Mouse (Mus musculus): ENCODE measurements at regions not wholly inside any gene's neighbourhood (a gene's known extent, or its start where the extent isn't known, plus 50 kb on each side); places are given as distances from the start of the nearest gene placed in this dataset.

DNA sequence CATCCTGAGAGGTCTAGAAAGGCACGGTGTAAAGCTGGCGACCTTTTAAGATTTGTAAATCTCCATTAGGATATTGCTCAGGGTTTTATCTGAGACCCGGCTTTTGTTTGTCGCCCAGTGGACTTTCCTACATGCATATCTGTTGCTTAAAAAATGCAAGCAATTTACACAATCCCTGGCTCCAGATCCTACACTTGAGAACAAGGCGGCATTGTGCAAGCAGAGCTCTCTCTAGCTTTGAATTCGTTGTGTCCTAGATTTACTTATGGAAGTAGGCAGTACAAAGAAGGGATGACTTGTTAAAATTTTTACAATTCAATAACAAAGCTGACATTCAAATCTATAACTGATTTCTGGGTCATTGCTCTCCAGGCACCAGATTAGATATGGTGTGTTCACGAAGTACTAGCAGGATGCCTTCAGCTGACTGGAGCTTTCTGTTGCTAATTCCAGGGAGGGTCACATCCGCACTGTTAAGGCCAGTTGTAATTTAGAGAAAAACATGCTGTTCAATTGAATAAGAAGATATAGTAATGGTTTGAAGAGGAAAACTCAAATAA is 62.2 kb upstream of the Teddm2 start:
- no peaks in the 10 kb centered on the region for H3K27me3 ChIP-seq (replicated peaks)
- H3K4me1 ChIP-seq = peaks cover 22% of the 10 kb centered on the region
- no peaks in the 10 kb centered on the region for H3K36me3 ChIP-seq
- H3K4me3 ChIP-seq = no peak overlapping the region
- ATAC-seq (ENCODE audit: extremely low read depth, insufficient number of reproducible peaks, low FRiP score, low TSS enrichment) = no peak
- H3K27ac ChIP-seq (replicated peaks) = peak overlapping the region; percentile 62
- no peaks in the 10 kb centered on the region for H3K9me3 ChIP-seq
- 26% methylated on average over 8 of the region's 8 CpGs for WGBS
- peak overlapping the region; percentile 55; the same call in 1 of the 2 replicates for H3K9ac ChIP-seq
- peak overlapping the region; percentile 45 for H3K4me2 ChIP-seq

DNA sequence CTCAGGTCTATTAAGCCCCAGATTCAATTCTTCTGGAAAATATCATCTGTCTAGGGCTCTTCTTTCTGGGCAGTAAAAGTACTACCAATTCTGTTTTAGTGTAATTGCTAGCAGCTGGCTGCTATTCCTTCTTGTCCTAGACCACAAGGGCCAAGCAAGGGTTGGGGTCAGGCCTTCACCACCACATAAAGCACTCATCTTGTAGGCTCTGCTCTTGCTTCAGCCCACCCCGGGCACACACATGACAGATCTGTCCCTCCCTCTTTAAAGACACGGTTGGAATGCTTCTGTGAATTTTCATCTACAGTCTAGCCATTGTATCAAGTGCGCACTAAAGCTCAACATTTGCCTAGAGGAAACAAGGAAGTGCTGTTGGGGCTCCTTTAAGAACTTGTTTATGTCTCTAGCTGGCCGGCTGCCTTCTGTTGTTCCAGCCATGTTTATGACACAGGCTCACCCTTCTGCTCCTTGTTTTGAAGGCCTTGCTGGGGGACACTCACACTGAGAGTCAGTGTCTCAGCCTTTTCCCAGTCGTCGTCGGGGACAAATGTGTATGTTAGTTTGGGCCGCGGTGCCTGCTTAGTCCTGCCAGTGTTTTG is 63.8 kb upstream of the Teddm2 start:
- 65% methylated on average over 9 of the region's 9 CpGs for WGBS
- no peak for ATAC-seq (ENCODE audit: extremely low read depth, insufficient number of reproducible peaks, low FRiP score, low TSS enrichment)
- Histone ChIP-seq H3K36me3 (no peaks in the 10 kb centered on the region), H3K4me2 (no peak overlapping the region), H3K4me3 (no peak overlapping the region), H3K9me3 (no peaks in the 10 kb centered on the region), H3K4me1 (peaks cover 22% of the 10 kb centered on the region), H3K9ac (no peak overlapping the region), H3K27ac (replicated peaks) (no peak overlapping the region; the same call in 1 of the 2 replicates), H3K27me3 (replicated peaks) (no peaks in the 10 kb centered on the region)

DNA sequence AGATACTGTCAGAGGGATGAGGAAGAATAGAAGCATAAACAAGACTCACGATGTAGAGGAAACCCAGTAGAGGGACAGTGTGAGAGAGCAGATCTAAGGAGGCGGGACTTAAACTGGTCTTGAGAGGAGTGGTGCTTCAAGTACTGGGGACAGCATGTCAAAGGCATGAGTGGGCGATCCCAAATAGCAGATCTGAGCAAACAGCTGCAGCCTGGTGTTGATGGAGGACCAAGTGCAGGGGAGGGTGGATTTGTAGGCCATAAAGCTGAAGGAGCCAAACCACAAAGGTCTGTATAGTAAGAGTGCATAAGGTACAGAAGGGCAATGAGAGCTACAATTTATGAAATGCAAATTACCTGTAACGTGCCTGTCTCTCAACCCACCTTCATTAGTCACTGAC is 69.4 kb upstream of the Teddm2 start:
- H3K4me2 ChIP-seq = no peak overlapping the region
- no peak for ATAC-seq (ENCODE audit: extremely low read depth, insufficient number of reproducible peaks, low FRiP score, low TSS enrichment)
- no peaks in the 10 kb centered on the region for H3K4me1 ChIP-seq
- H3K27me3 ChIP-seq (replicated peaks) = no peaks in the 10 kb centered on the region
- no peaks in the 10 kb centered on the region for H3K36me3 ChIP-seq
- no peaks in the 10 kb centered on the region for H3K9me3 ChIP-seq
- WGBS = 61% methylated on average over 4 of the region's 4 CpGs
- no peak overlapping the region for H3K27ac ChIP-seq (replicated peaks)
- no peak overlapping the region for H3K9ac ChIP-seq
- no peak overlapping the region for H3K4me3 ChIP-seq

DNA sequence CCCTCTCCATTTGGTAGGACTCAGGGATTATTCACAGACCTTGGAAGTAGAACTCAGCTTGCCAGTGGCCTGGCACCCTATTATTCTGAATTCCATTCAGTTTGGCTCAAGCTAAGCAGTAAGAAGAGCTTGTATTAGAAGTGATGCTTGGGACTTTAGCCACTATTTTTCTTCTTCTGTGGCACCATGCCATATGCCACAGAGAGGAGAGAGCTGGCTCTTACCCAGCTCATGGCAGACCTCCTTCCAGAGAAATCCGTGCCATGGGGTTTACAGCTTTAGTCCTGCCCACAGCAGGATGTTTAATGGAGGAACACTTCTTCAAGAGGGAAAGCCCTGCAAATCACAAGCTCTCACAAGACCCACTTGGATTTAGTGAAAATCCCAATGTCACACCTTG is 74.3 kb upstream of the Teddm2 start:
- no peak overlapping the region for H3K4me2 ChIP-seq
- no peak for ATAC-seq (ENCODE audit: extremely low read depth, insufficient number of reproducible peaks, low FRiP score, low TSS enrichment)
- no peaks in the 10 kb centered on the region for H3K36me3 ChIP-seq
- H3K27me3 ChIP-seq (replicated peaks) = no peaks in the 10 kb centered on the region
- 61% methylated on average over 1 of the region's 1 CpGs for WGBS
- H3K9me3 ChIP-seq = no peaks in the 10 kb centered on the region
- H3K27ac ChIP-seq (replicated peaks) = no peak overlapping the region
- H3K9ac ChIP-seq = no peak overlapping the region
- H3K4me3 ChIP-seq = no peak overlapping the region
- no peaks in the 10 kb centered on the region for H3K4me1 ChIP-seq

DNA sequence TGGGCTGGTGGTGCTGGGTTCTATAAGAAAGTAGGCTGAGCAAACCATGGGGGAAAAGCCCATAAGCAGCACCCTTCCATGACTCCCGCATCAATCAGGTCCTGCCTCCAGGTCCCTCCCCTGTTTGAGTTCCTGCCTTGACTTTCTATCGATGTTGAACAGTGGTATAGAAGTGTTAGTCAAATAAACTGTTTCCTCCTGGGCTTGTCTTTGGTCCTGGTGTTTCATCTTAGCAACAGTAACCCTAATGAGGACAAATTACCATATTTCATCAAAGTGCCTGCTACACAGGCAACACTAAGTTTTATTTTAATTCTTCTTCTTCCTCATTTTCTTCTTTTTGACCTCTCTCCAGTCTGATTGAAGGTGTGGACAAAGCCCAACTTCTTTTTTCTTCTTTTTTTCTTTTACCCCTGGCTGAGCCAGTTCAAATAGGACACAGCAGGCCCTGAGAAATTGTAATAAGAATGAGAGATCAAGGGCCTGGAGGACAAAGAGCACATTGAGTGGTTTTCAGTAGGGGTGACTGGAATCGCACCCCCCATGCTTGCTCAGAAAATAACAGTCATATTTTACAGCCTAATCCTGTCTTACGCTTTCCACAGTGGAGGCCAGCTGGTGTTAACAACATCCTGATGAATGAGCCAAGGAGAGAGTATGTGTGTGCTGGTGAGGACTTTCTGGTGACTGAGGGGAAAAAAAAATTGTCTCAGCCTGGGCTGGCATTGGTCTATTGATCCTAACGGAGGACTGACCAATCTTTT is 78.1 kb upstream of the Teddm2 start:
- H3K27ac ChIP-seq (replicated peaks) = no peak overlapping the region
- no peak overlapping the region for H3K4me3 ChIP-seq
- H3K27me3 ChIP-seq (replicated peaks) = no peaks in the 10 kb centered on the region
- no peak for ATAC-seq (ENCODE audit: extremely low read depth, insufficient number of reproducible peaks, low FRiP score, low TSS enrichment)
- H3K4me1 ChIP-seq = peaks cover 11% of the 10 kb centered on the region
- no peaks in the 10 kb centered on the region for H3K36me3 ChIP-seq
- H3K9ac ChIP-seq = no peak overlapping the region
- WGBS = 63% methylated on average over 5 of the region's 5 CpGs
- no peak overlapping the region for H3K4me2 ChIP-seq
- no peaks in the 10 kb centered on the region for H3K9me3 ChIP-seq

DNA sequence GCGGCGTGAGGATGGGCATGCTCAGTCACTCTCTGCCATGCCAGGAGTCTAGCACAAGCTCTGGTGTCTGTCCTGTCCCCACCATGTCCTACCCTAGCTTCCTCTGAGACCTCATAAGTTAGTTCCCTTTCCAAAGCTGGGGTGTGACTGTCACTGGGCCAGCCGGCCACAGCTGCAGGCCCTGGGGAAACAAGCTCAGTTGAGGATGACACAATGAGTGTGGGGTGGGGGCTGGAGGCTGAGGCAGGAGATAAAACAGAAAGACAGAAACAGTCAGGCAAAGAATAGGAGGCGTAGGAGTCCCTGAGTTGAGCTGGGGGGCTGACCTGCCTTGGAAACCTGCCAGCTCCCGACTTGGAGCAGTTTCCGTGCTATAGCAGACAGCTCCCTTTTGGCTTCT is 80.9 kb upstream of the Teddm2 start:
- Histone ChIP-seq H3K27ac (replicated peaks) (no peak overlapping the region), H3K9me3 (no peaks in the 10 kb centered on the region), H3K36me3 (no peaks in the 10 kb centered on the region), H3K4me2 (no peak overlapping the region), H3K4me1 (peaks cover 11% of the 10 kb centered on the region), H3K4me3 (no peak overlapping the region), H3K9ac (no peak overlapping the region), H3K27me3 (replicated peaks) (no peaks in the 10 kb centered on the region)
- 42% methylated on average over 6 of the region's 6 CpGs for WGBS
- ATAC-seq (ENCODE audit: extremely low read depth, insufficient number of reproducible peaks, low FRiP score, low TSS enrichment) = no peak

DNA sequence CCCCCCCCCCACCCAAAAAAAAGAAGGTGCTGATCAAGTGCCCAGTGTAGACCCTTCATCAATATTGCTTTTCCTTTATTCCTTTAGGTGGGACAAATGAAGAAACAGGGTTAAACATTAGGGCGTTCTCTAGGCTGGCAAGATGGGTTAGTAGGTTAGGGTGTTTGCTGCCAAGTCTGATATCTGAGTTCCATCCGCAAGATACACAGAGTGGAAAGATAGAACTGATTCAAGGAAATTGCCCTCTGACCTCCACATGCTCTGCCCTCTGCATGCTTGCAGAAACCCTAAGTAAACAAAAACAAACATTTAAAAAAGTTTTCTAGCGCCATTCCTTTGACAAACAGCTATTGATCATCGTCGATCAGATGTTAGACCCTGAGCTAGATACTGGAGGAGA is 85.6 kb upstream of the Teddm2 start:
- ATAC-seq (ENCODE audit: extremely low read depth, insufficient number of reproducible peaks, low FRiP score, low TSS enrichment) = no peak
- H3K9ac ChIP-seq = no peak overlapping the region
- H3K4me3 ChIP-seq = no peak overlapping the region
- H3K27me3 ChIP-seq (replicated peaks) = no peaks in the 10 kb centered on the region
- H3K4me2 ChIP-seq = no peak overlapping the region
- no peak overlapping the region for H3K27ac ChIP-seq (replicated peaks)
- no peaks in the 10 kb centered on the region for H3K36me3 ChIP-seq
- 81% methylated on average over 5 of the region's 5 CpGs for WGBS
- peaks cover 17% of the 10 kb centered on the region for H3K4me1 ChIP-seq
- no peaks in the 10 kb centered on the region for H3K9me3 ChIP-seq

DNA sequence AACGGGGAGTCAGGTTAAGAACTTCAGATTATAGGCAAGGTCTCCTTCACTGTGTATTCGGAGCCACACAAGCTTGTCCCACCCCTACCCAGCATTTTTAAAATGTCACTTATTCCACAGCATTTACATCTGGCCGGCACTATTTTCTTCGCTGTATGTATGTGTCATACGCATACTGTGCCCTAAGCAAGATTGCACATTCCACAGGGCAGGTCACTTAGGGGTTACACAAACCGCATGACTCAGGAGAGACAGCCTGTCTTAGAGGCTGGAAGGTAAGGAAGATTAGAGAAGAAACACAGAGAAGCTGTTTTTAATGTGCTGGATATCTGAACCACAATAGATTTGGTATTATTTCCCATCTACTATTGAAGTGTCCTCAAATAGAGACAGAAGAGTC is 86.6 kb upstream of the Teddm2 start:
- Histone ChIP-seq H3K4me2 (no peak overlapping the region), H3K4me1 (peaks cover 9% of the 10 kb centered on the region; the same call in 1 of the 2 replicates), H3K9ac (no peak overlapping the region), H3K27me3 (replicated peaks) (no peaks in the 10 kb centered on the region), H3K4me3 (no peak overlapping the region), H3K36me3 (no peaks in the 10 kb centered on the region), H3K9me3 (no peaks in the 10 kb centered on the region), H3K27ac (replicated peaks) (no peak overlapping the region)
- no peak for ATAC-seq (ENCODE audit: extremely low read depth, insufficient number of reproducible peaks, low FRiP score, low TSS enrichment)
- 55% methylated on average over 6 of the region's 6 CpGs for WGBS

DNA sequence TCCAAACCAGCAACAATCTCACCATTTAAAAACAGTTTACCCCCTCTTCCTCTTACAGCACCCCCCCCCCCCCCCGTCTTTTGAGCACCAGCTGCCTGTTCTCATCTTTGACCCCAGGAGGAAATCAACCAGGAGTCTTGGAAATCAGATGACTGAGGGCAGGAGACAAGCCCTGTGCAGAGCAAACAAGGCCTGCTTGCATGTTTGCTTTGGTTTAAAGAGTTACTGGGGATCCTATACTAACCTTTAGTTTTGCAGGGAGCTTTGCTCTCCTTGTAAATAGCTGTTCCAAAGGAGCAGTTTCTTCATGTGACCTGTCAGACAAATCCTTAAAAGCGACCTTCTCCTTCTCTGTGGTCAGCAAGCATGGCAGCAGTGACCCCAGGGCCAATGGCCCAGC is 88.3 kb upstream of the Teddm2 start:
- H3K4me3 ChIP-seq = no peak overlapping the region
- no peak overlapping the region for H3K9ac ChIP-seq
- no peak overlapping the region for H3K4me2 ChIP-seq
- no peak for ATAC-seq (ENCODE audit: extremely low read depth, insufficient number of reproducible peaks, low FRiP score, low TSS enrichment)
- no peaks in the 10 kb centered on the region for H3K9me3 ChIP-seq
- H3K4me1 ChIP-seq = peaks cover 9% of the 10 kb centered on the region; the same call in 1 of the 2 replicates
- H3K27ac ChIP-seq (replicated peaks) = no peak overlapping the region
- H3K27me3 ChIP-seq (replicated peaks) = no peaks in the 10 kb centered on the region
- H3K36me3 ChIP-seq = no peaks in the 10 kb centered on the region
- 60% methylated on average over 2 of the region's 2 CpGs for WGBS

DNA sequence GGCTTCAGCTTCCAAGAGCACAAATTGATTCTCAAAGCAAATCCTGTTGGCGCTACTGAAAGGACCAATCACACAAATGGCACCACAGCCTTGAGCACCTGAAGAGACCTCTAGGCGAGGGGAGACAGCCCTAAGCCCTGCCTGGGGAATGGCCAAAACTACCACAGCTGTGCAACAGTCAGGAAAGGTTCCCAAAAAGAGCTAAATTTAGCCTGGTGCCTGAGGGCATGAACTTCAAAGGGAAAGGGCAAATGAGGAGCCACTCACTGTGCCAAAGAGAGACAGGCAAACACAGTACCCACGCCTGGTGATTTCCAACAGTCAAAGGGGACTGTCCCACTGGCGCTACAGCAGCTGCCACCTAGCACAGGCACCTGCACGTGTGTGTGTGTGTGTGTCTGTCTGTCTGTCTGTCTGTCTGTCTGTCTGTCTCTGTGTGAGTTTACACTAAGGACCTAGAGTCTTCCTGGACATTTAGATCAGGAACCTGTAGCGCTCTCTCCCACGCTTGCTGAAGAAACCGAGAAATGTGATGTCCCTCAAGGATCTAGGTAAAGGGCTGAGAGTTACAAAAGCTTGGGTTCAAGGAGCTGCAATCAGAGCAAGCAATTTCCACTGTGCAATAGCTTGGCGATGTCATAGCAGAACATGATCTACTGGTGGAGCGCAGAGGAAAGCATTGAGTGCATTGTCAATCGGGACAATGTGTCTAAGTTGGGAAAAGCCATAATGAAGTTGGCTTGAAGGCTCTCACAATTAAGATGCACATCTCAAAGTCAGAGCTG is 90.8 kb upstream of the Teddm2 start:
- Histone ChIP-seq H3K4me1 (peaks cover 9% of the 10 kb centered on the region; the same call in 1 of the 2 replicates), H3K27me3 (replicated peaks) (no peaks in the 10 kb centered on the region), H3K9ac (no peak overlapping the region), H3K36me3 (no peaks in the 10 kb centered on the region), H3K4me3 (no peak overlapping the region), H3K4me2 (no peak overlapping the region), H3K27ac (replicated peaks) (no peak overlapping the region), H3K9me3 (peaks cover 7% of the 10 kb centered on the region; the same call in 1 of the 2 replicates)
- WGBS = 77% methylated on average over 11 of the region's 11 CpGs
- no peak for ATAC-seq (ENCODE audit: extremely low read depth, insufficient number of reproducible peaks, low FRiP score, low TSS enrichment)

DNA sequence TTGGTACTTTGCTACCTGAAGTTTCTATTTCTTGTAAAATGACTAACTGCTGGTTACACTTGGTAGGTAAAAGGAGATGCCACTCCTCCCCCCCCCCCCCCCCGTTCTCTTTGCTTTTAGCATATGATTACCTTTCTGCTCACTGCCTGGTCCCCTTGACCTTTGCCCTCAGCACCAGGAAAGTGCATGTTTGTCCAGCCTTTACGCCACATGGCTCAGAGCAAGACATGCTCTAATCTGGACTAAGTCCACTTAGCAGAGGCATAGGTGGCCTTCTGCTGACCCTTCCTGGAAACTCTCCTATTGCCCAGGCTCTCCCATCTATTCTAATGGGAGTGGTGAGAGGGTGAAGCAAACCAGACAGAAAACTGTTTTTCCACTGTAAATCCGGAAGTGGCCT is 92.4 kb upstream of the Teddm2 start:
- Histone ChIP-seq H3K9ac (no peak overlapping the region), H3K4me1 (no peaks in the 10 kb centered on the region), H3K9me3 (peaks cover 7% of the 10 kb centered on the region; the same call in 1 of the 2 replicates), H3K36me3 (no peaks in the 10 kb centered on the region), H3K4me2 (no peak overlapping the region), H3K27ac (replicated peaks) (no peak overlapping the region), H3K27me3 (replicated peaks) (no peaks in the 10 kb centered on the region), H3K4me3 (no peak overlapping the region)
- ATAC-seq (ENCODE audit: extremely low read depth, insufficient number of reproducible peaks, low FRiP score, low TSS enrichment) = no peak
- WGBS = 55% methylated on average over 3 of the region's 3 CpGs

Measured in heart, embryonic 13.5 days (tissue).